22 mouse cellular contexts compared by ENCODE assay signal in the genomic region with DNA sequence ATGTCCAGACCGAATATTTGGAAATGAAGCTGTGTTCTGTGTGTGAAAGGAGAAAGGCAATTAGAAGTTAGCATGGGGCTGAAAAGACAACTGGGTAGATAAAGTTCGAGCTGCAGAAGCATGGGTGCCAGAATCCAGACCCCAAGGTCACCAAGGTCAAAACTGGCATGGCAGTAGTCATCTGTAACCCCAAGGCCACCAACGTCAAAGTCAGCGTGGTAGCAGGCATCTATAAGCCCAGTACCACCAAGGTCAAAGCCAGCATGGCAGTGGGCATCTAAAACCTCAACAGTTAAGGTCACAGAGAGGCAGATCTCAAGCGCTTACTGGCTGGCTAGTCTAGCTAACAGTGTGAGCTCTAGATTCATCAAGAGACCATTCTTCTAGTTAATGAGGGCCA.
"Had no signal": no experiment of that assay in that cellular context is flagged by ENCODE, and none has a peak within 500 bp of the region (broad histone marks: within the 10 kb centered on the region; RNA-seq: fewer than 3 reads in every experiment).

No protein-coding gene starts in this region.

- H3K9me3 ChIP-seq: hindbrain, embryonic 13.5 days; hindbrain, embryonic 15.5 days; kidney, embryonic 15.5 days; limb, embryonic 15.5 days; liver, embryonic 12.5 days had no signal

- H3K4me3 ChIP-seq: heart, embryonic 12.5 days; hindbrain, embryonic 13.5 days; hindbrain, embryonic 15.5 days; kidney, embryonic 15.5 days; limb, embryonic 13.5 days; limb, embryonic 15.5 days; liver, embryonic 12.5 days had no signal

- H3K27ac ChIP-seq: hindbrain, embryonic 13.5 days; hindbrain, embryonic 15.5 days; hindbrain, postnatal 0 days; kidney, embryonic 15.5 days; kidney, postnatal 0 days; limb, embryonic 13.5 days; limb, embryonic 15.5 days; liver, embryonic 12.5 days; liver, embryonic 14.5 days had no signal

- H3K36me3 ChIP-seq: heart, embryonic 12.5 days; hindbrain, embryonic 13.5 days; hindbrain, embryonic 15.5 days; kidney, embryonic 15.5 days; limb, embryonic 13.5 days; limb, embryonic 15.5 days; liver, embryonic 12.5 days had no signal

- H3K4me1 ChIP-seq: heart, embryonic 12.5 days; hindbrain, embryonic 13.5 days; hindbrain, embryonic 15.5 days; kidney, embryonic 15.5 days; liver, embryonic 12.5 days had no signal

- H3K9ac ChIP-seq: heart, embryonic 12.5 days; hindbrain, embryonic 13.5 days; hindbrain, embryonic 15.5 days; kidney, embryonic 15.5 days; limb, embryonic 13.5 days; limb, embryonic 15.5 days; liver, embryonic 12.5 days; liver, embryonic 14.5 days had no signal

- H3K27me3 ChIP-seq: heart, embryonic 12.5 days; hindbrain, embryonic 13.5 days; hindbrain, embryonic 15.5 days; kidney, embryonic 15.5 days; limb, embryonic 13.5 days; limb, embryonic 15.5 days; liver, embryonic 12.5 days had no signal

- DNase-seq: gastrocnemius, postnatal 14 days; gastrocnemius, postnatal 36 days; heart, adult 18-20 months; heart, postnatal 10 days; kidney, adult 11 months; kidney, adult 2 months; kidney, adult 9 months; kidney, postnatal 14 days; kidney, postnatal 36 days; layer of hippocampus, adult 9-11 months; layer of hippocampus, postnatal 36 days; left cerebral cortex, postnatal 4 days had no signal
